Mouse (Mus musculus) ES-CJ7 (cell line): ENCODE results near the gene Mknk2.
"Not testable (repeated sequence)": the region's sequence is repeated elsewhere in the genome, so short reads cannot be mapped to it uniquely, and the experiment has no call there.

ENCODE experiments used
- DNase-seq: peaks from one replicate; pipeline ENCODE4 v3.0.0; 2011; ENCODE audit warnings: low read depth, low spot score

The Mknk2 gene

DNA sequence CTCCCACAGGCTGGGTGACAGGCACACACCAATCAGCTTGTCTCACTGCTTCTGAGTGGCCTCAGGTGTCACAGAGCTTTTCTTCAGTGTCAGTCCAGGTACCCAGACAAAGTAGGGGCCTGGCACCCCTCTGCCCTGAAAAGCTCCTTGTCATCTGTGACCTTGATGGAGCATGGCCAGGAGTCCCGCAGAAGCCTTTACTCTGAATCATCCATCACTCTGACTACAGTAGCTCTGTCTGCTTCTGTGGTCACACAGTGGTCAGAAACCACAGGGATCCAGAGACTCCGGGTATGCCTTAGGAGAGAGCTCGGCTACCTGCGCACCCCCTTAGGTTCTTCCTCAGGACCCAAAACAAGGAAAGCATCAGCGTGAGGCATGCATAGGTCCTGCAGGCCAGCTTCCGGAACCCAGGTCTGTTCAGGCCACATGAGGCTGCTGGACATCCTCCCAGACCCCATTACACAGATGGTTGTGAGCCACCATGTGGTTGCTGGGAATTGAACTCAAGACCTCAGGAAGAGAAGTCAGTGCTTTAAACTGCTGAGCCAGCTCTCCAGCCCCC is 24.7 kb downstream of the Mknk2 start:
- no peak for DNase-seq

GRCm38 (mm10) chr10:80650392-80650791 is 27.5 kb downstream of the Mknk2 start:
- DNase-seq = no peak

- DNase-seq = not testable (repeated sequence)
These were observed 28.0 kb downstream of the Mknk2 start for GRCm38 (mm10) chr10:80649910-80650309.

DNA sequence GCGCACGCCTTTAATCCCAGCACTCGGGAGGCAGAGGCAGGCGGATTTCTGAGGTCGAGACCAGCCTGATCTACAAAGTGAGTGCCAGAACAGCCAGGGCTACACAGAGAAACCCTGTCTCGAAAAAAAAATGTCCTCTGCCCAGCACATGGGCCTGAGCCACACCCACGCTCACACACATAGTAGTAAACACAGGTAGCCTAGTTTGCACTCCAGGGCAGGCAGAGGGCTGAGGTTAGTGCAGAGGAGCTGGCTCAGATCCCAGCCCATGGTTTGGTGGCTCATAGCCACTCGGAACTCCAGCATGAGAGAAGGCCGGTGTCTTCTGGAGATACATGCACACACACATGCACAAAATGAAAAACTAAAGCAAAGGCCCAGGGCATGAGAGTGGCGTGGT is 31.0 kb downstream of the Mknk2 start:
- no peak for DNase-seq

- DNase-seq = no peak
These were observed 42.6 kb downstream of the Mknk2 start for GRCm38 (mm10) chr10:80635345-80635744.

GRCm38 (mm10) chr10:80628925-80629324 is 49.0 kb downstream of the Mknk2 start:
- no peak for DNase-seq

DNA sequence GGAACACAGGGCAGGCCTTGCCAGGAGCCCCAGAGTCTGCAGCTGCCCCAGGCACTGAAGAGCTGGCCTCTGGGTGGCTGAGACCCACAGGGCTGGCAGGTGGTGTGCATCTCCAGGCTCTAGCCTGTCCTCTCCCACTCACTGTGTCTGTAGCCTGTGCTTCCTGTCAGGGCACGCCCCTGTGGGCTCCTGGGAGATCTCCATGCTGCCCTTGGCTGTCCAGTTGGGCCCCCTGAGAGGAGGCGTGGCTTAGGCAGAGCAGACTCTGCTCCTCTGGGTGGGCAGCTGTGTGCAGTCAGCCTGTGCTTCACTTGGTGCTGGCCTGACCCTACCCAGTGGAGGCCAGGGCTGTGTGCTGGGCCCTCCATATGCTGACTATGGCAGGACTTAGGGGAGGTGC is 50.2 kb downstream of the Mknk2 start:
- DNase-seq = no peak

DNA sequence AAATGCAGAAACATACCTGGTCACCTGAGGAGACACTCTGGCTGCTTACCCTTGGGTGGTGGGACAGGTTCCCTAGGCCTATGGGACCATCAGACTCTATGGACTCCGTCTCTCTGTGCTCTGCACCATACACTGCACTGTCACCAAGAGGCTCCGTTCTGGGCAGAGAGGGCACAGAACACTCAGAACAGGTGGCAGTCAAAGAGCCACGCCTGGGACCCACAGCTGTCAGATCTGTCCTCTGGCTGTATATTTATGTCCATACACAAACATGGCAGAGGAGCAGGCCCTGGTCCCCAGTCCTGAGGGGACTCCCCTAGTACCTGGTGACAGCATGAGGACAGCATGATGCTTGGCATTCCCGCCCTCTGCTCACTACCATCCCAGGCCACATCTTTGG is 52.1 kb downstream of the Mknk2 start:
- no peak for DNase-seq

DNA sequence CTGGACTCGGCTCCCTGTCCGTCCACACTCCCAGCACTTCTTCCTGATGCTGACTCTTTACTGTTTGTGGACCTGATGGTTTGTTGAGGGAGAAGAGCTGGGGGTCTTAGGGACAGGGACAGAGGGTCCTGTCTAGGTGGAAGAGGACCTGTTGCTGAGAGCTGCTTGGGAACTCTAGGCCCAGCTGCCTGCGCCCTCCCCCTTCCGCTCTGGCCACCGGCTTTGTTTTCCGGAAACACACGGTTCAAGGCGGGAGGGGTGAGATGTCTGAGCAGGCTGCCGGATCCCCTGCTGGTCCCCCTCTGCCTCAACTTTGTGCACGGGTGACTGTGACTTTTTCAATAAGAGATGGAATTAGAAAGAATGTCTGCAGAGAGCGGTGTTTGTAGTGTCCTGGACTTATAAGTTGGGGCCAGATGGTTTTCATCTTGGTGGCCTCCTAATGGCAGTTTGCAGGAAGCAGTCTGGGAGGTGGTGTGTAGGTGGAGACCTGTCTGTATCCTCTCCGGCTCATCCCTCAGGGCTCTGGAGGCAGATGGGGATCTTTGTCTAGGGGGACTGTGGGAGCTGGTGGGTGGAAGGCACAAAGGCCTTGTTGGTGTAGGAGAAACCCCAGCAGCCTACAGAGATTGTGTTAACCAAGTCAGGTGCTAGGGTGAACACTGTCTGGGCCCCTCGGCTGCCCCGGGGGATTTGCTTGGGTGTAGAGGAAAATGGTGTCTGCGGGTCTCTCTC is 54.3 kb downstream of the Mknk2 start:
- peak; percentile 48 for DNase-seq

DNA sequence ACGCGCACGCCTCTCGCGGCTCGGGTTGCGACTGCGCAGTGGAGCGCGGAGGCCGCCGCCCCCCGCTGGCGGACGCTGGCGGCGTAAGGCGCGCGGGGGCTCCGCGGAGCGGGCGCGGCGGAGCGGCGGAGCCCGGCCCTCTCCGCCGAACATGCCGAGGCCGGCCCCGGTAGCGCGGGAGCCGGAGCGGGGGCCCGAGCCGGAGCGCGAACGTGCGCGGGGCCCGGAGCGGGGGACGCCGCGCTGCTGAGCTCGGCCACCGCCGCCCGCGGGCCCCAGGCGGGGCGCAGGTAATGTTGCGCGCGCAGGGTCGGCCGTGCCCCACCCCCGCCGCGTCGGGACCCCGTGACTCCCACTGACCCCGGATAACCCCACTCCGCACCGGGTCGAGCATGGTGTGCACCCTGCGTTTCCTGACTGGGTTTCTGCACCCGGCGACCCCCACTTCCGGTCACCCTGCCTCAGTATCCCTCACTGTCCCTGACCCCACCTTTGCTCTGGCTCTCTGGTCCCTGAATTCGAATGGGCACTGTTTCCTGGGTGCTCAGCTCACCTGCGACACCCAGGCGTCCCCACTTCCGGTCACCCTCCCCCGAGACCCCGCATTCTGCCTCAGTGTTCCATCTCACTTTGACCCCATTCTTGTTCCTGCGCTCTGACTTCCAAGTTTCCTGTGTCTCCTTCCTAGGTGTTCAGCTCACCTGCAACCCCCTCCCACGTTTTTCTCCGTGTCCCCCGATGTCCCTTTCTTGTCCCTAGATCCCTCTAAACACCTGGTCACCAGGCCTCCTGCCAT is 55.1 kb downstream of the Mknk2 start, which contains the start of gene Csnk1g2:
Gene Csnk1g2, plus strand, starts transcription at position 178 of the 796 bp plus-strand sequence.
- DNase-seq = peak; percentile 43

DNA sequence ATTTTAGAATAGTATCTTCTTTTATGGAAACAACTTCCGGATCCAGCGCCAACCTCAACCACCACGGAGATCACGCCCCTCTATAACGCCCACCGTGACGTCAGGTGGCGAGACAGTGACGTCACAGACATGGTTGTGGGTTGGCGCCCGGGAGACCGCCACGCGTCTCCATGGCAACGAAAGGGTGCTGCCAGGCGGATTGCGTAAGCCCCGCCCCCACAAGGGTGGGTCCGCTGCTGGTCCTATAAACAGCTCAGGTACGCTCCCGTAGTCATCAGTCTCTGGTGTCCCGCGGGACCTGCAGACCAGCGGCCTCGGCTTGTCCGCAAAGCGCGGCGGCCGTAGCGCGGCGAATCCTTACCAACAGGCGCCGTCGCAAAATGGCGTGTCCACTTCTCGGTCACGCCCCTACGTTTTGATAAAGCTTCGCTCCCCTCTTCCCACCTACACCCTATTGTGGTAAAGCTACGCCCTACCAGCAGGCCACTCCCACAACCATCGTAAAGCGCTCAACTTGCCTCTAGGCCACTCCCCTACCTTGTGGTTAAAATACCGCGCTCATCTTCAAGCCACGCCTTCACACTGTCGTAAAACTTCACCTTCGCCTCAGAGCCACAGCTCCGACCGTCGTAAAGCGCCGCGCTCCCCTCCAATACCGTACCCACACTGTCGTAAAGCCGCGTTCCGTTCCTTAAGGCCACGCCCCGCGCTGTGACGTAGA is 55.8 kb downstream of the Mknk2 start:
- DNase-seq = peak; percentile 100

DNA sequence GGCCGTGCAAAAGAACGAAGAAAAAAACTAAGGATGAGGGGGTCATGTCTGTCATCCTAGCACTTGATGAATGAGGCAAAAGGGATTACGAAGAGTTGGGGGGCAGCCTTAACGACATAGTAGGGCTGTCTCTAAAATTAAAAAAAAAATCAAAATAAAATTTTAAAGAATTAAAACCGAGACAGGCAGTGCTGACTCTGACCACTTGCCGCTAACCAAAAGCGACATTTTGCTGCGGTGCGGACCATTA is 56.3 kb downstream of the Mknk2 start:
- no peak for DNase-seq

DNA sequence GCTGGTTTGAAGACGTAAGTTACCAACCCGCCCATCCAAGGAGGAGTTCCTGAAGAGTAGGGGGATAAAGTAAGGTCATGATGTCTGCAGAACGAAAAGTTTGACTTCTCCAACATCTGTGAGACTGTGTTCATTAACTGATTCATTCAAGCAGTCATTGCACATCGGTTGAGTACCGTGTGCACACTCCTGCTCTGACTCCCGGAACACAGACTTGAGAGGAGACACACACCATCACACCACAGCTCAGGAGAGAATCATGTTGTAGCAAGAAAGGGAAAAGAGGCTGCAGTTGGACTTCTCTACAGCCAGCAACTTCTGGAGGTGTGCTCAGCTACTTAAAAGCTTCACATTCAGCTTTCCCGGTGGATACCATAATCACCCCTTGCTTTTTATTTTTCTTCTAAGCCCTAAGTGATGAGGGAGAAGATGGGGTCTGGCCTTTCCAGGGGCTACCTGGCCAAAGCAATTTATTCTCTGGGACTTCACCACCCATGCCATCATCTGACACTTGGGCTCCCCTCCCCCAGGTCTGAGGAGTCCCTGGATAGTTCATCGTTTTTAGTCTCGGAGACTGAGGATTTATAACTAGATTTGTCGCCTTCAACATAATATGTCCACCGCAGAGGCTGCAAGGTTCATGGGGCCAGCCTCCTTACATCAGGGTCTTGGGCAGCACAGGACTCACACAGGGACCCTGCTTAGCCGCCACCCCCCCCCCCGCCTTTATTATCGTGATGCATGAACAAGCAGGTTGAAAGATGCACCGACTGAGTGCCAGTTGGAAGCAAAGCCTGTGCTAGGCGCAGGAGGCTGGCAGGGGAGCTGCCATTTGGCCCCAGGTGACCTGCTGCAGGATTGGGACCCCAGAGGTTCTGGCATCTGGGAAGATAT is 56.9 kb downstream of the Mknk2 start:
- no peak for DNase-seq

DNA sequence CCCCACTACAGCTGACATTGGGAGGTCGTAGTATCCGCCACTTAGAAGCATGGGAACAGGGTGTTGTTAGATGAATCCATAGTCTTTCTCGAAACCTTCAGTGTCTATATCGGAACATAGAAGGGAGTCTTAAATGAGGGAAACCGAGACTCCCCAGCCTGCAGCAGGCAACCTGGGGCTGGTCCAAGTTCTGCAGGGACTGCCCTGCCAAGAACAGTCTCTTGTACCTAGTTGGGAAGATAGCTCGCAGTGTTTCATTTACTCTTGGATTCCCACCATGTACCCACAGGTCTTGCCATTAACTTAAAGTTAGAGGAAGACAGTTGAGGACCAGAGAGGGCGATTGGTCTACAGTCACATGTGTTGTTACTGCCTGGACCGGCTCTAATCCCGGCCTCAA is 57.5 kb downstream of the Mknk2 start:
- DNase-seq = no peak

GRCm38 (mm10) chr10:80619465-80620244 is 58.3 kb downstream of the Mknk2 start:
- DNase-seq = peak; percentile 88

- no peak for DNase-seq
These were observed 59.7 kb downstream of the Mknk2 start for GRCm38 (mm10) chr10:80618181-80618580.
